Mouse (Mus musculus) lung, adult 10 weeks (tissue): Measurements from ENCODE around the gene Hmgb2. TPM values are rescaled to one million over a fixed set of nuclear protein-coding genes. Genes with fewer than 3 reads are reported as not detected.

ENCODE experiments used
- polyA plus RNA-seq: library from polyadenylated mRNA; stranded (reverse); fragments of 350-450 nt; fragmentation: Illumina TruSeq; extraction: RNeasy Lipid Tissue Mini Kit (QIAGEN cat#74804); gene quantifications from one replicate; pipeline ENCODE4 v1.2.3, GENCODE M21; 2014; ENCODE audit warnings: low read depth, low replicate concordance; ENCODE audit not compliant: insufficient read depth

The Hmgb2 gene
- polyA plus RNA-seq = 31.2 TPM

DNA sequence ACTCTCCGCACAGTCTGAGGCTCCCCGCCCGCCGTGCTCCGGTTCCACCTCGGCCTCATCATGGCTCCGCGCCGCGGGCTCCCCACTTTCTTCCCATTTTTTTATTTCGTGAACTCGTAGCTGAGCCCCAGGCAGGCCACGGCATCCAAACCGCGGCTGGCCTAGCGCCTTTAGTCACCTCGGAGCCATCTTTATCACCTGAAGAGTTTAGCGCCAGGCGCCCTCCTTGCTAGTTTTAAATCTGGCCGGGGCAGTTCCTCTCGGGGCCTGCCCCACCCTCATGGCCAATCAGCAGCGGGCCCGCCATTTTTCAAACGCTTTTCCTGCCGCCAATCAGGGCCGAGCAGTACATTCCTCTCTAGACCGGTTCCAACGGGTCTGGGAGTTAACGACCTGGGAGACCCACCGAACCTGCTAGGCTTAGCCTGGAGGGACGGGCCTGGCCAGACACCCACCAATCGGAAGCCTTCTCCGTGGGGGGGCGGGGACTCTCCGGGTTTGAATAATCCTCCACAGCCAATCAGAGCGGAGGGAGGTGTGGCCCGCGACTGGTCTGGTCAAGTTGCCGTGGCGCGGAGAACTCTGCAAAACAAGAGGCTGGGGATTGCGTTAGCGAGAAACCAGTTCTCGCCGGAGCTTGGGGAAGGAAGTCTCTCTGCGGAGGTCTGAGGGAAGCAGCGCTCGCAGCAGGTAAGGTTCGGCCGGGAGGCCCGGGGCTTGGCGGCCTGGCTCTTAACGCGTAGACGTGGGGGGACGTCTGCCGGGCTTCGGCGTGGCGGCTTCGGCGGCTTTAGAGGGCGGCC lies at the start of gene Hmgb2:
TSS of gene Hmgb2 (plus strand) at position 592 of the 803 bp plus-strand sequence.

GRCm38 (mm10) chr8:57487441-57488155 lies 24.1 kb upstream of the Hmgb2 start, which contains the start of gene Sap30:
Gene Sap30 (minus strand): TSS chr8:57487860.

Other genes with a start within 250 kb of the Hmgb2 start
- 0.25 TPM for gene Hand2, start 190.9 kb upstream of the Hmgb2 start, polyA plus RNA-seq
- gene Scrg1, start 56.0 kb upstream of the Hmgb2 start, polyA plus RNA-seq = 1.4 TPM
- 9.2 TPM for gene Sap30, start 24.0 kb upstream of the Hmgb2 start, polyA plus RNA-seq
- gene Galnt7, start 141.1 kb downstream of the Hmgb2 start, polyA plus RNA-seq = 2.9 TPM